Mouse (Mus musculus) intestine, postnatal 0 days (tissue): ENCODE results near the gene Lonrf2. TPM values are rescaled to one million over a fixed set of nuclear protein-coding genes. Genes with fewer than 3 reads are reported as not detected.

Experiments used
- ATAC-seq: fragments of 200-750 bp; cut with Nextera tagmentation; 2 replicates; pipeline ENCODE4 v1.8.0; 2017; ENCODE audit warnings: mild to moderate bottlenecking, moderate TSS enrichment, moderate library complexity
- H3K27ac ChIP-seq: fragments of 300-500 bp; sonication (generic); 2 replicates; pipeline ENCODE4 v1.5.1; 2014; ENCODE audit warnings: mild to moderate bottlenecking, low read depth, low read length, moderate library complexity
- H3K27me3 ChIP-seq: fragments of 300-500 bp; sonication (generic); replicated peaks from 2 replicates; pipeline ENCODE4 v1.6.1; 2014; ENCODE audit warnings: low read length, mixed read lengths; ENCODE audit not compliant: control insufficient read depth, insufficient read depth
- H3K36me3 ChIP-seq: fragments of 300-500 bp; sonication (generic); 2 replicates; pipeline ENCODE4 v1.6.1; 2014; ENCODE audit warnings: mild to moderate bottlenecking, moderate library complexity; ENCODE audit not compliant: control insufficient read depth, insufficient read depth
- H3K4me1 ChIP-seq: fragments of 300-500 bp; sonication (generic); replicated peaks from 2 replicates; pipeline ENCODE4 v1.6.1; 2014; ENCODE audit warnings: antibody characterized with exemption, low read length, mixed read lengths; ENCODE audit not compliant: control insufficient read depth, insufficient read depth
- H3K4me2 ChIP-seq: fragments of 300-500 bp; sonication (generic); replicated peaks from 2 replicates; pipeline ENCODE4 v1.6.1; 2014; ENCODE audit warnings: low read depth, mild to moderate bottlenecking, moderate library complexity
- H3K4me3 ChIP-seq: fragments of 300-500 bp; sonication (generic); 2 replicates; pipeline ENCODE4 v1.5.1; 2014; ENCODE audit warnings: low read depth, low read length
- H3K9ac ChIP-seq: fragments of 300-500 bp; sonication (generic); 2 replicates; pipeline ENCODE4 v1.6.1; 2014; ENCODE audit warnings: mild to moderate bottlenecking, low read depth, low read length
- H3K9me3 ChIP-seq: fragments of 300-500 bp; sonication (generic); 2 replicates; pipeline ENCODE4 v1.6.1; 2016; ENCODE audit warnings: mixed run types; ENCODE audit not compliant: control insufficient read depth
- CTCF ChIP-seq: sonication (generic); IDR thresholded peaks from 2 replicates; pipeline ENCODE4 v1.5.1; 2016; ENCODE audit warnings: low read depth, mild to moderate bottlenecking, control low read depth, antibody characterized with exemption, moderate library complexity
- WGBS: fragments of 180-500 bp; shearing (Covaris S2); extraction: QIAGEN DNeasy Blood & Tissue Kit; methylation state at CpG from one replicate; pipeline ENCODE4 v1.1.7; 2014; 5-methylcytosine and 5-hydroxymethylcytosine counted together
- polyA plus RNA-seq: library from polyadenylated mRNA; unstranded; fragments of >200 nt; fragmentation: Nextera tagmentation; extraction: Ambion mirVana; gene quantifications from 2 replicates; pipeline ENCODE4 v1.2.1, GENCODE M21; 2015

The Lonrf2 gene
- polyA plus RNA-seq, 1 experiment from 2014 or later: 0.52 TPM

- Histone ChIP-seq H3K9me3 (no peaks in the 10 kb centered on the region), H3K27me3 (no peaks in the 10 kb centered on the region), H3K4me3 (no peak overlapping the region), H3K9ac (no peak overlapping the region), H3K4me2 (no peak overlapping the region), H3K36me3 (no peaks in the 10 kb centered on the region), H3K4me1 (no peaks in the 10 kb centered on the region), H3K27ac (no peak overlapping the region)
- no peak for ATAC-seq
- WGBS: 77% methylated on average over 7 of the region's 7 CpGs
- no peak for TF ChIP-seq CTCF
Observed at GRCm38 (mm10) chr1:38800402-38800801, 36.1 kb downstream of the Lonrf2 start.

GRCm38 (mm10) chr1:38799304-38799703, 37.2 kb downstream of the Lonrf2 start:
- H3K36me3 ChIP-seq: no peaks in the 10 kb centered on the region
- H3K4me1 ChIP-seq: no peaks in the 10 kb centered on the region
- ATAC-seq: no peak
- H3K4me2 ChIP-seq: no peak overlapping the region
- H3K9ac ChIP-seq: no peak overlapping the region
- H3K27me3 ChIP-seq: no peaks in the 10 kb centered on the region
- H3K9me3 ChIP-seq: no peaks in the 10 kb centered on the region
- no peak overlapping the region for H3K27ac ChIP-seq
- peak; percentile 85 for TF ChIP-seq CTCF
- 28% methylated on average over 3 of the region's 3 CpGs for WGBS
- H3K4me3 ChIP-seq: no peak overlapping the region

- Histone ChIP-seq H3K4me2 (no peak overlapping the region), H3K27ac (no peak overlapping the region), H3K36me3 (no peaks in the 10 kb centered on the region), H3K9me3 (no peaks in the 10 kb centered on the region), H3K4me1 (no peaks in the 10 kb centered on the region), H3K9ac (no peak overlapping the region), H3K4me3 (no peak overlapping the region), H3K27me3 (no peaks in the 10 kb centered on the region)
- TF ChIP-seq CTCF: no peak
- WGBS: 82% methylated on average over 6 of the region's 6 CpGs
- no peak for ATAC-seq
Observed at GRCm38 (mm10) chr1:38796936-38797335, 39.6 kb downstream of the Lonrf2 start.

GRCm38 (mm10) chr1:38795496-38795895, 41.0 kb downstream of the Lonrf2 start:
- H3K9ac ChIP-seq: no peak overlapping the region
- 74% methylated on average over 5 of the region's 5 CpGs for WGBS
- no peak overlapping the region for H3K27ac ChIP-seq
- H3K9me3 ChIP-seq: no peaks in the 10 kb centered on the region
- no peak overlapping the region for H3K4me2 ChIP-seq
- TF ChIP-seq CTCF: no peak
- H3K4me3 ChIP-seq: no peak overlapping the region
- no peaks in the 10 kb centered on the region for H3K4me1 ChIP-seq
- no peak for ATAC-seq
- no peaks in the 10 kb centered on the region for H3K27me3 ChIP-seq
- no peaks in the 10 kb centered on the region for H3K36me3 ChIP-seq

- Histone ChIP-seq H3K9ac (no peak overlapping the region), H3K27ac (no peak overlapping the region), H3K4me1 (no peaks in the 10 kb centered on the region), H3K27me3 (no peaks in the 10 kb centered on the region), H3K4me3 (no peak overlapping the region), H3K9me3 (no peaks in the 10 kb centered on the region), H3K36me3 (no peaks in the 10 kb centered on the region), H3K4me2 (no peak overlapping the region)
- ATAC-seq: no peak
- TF ChIP-seq CTCF: no peak
- WGBS: 86% methylated on average over 9 of the region's 9 CpGs
Observed at GRCm38 (mm10) chr1:38791016-38791810, 45.3 kb downstream of the Lonrf2 start.

GRCm38 (mm10) chr1:38789988-38790602, 46.4 kb downstream of the Lonrf2 start:
- no peaks in the 10 kb centered on the region for H3K27me3 ChIP-seq
- 80% methylated on average over 7 of the region's 7 CpGs for WGBS
- H3K4me1 ChIP-seq: no peaks in the 10 kb centered on the region
- no peak for ATAC-seq
- no peak overlapping the region for H3K4me3 ChIP-seq
- H3K27ac ChIP-seq: no peak overlapping the region
- no peak overlapping the region for H3K4me2 ChIP-seq
- no peak for TF ChIP-seq CTCF
- no peak overlapping the region for H3K9ac ChIP-seq
- H3K9me3 ChIP-seq: no peaks in the 10 kb centered on the region
- no peaks in the 10 kb centered on the region for H3K36me3 ChIP-seq
